Mouse (Mus musculus): ENCODE data around the gene Aspscr1. TPM values are rescaled to one million over a fixed set of nuclear protein-coding genes. Genes with fewer than 3 reads are reported as not detected.
"Not testable (repeated sequence)": the region's sequence is repeated elsewhere in the genome, so short reads cannot be mapped to it uniquely, and the experiment has no call there.

Aspscr1 gene
- total RNA-seq, 2 experiments from 2014 or later = 33.5 to 44.6 TPM

- no peak for ATAC-seq (replicated peaks; ENCODE audit: poor library complexity, severe bottlenecking)
Observed at GRCm38 (mm10) chr11:120641255-120641654, 31.5 kb upstream of the Aspscr1 start.

GRCm38 (mm10) chr11:120641869-120642268, 30.9 kb upstream of the Aspscr1 start:
- ATAC-seq (replicated peaks; ENCODE audit: poor library complexity, severe bottlenecking) = peak; percentile 46; the same call in 1 of the 2 replicates

- 0 out of 2 replicates have a peak, but pooled peaks have one; percentile 4 for ATAC-seq (replicated peaks; ENCODE audit: poor library complexity, severe bottlenecking)
Observed at GRCm38 (mm10) chr11:120642939-120643600, 29.7 kb upstream of the Aspscr1 start.

- ATAC-seq (replicated peaks; ENCODE audit: poor library complexity, severe bottlenecking) = peak; percentile 87
Observed at GRCm38 (mm10) chr11:120643601-120643987, 29.2 kb upstream of the Aspscr1 start, which contains the start of gene Pycr1. Pycr1 (minus strand) TSS chr11:120643769.

GRCm38 (mm10) chr11:120647047-120647830, 25.5 kb upstream of the Aspscr1 start:
- ATAC-seq (replicated peaks; ENCODE audit: poor library complexity, severe bottlenecking) = no peak

GRCm38 (mm10) chr11:120648001-120648476, 24.7 kb upstream of the Aspscr1 start, which contains the start of gene Myadml2:
Myadml2 (minus strand) TSS chr11:120648158.
- ATAC-seq (replicated peaks; ENCODE audit: poor library complexity, severe bottlenecking) = peak; percentile 44

GRCm38 (mm10) chr11:120651872-120652271, 20.9 kb upstream of the Aspscr1 start:
- no peak for ATAC-seq (replicated peaks; ENCODE audit: poor library complexity, severe bottlenecking)

GRCm38 (mm10) chr11:120654741-120655140, 18.0 kb upstream of the Aspscr1 start:
- no peak for ATAC-seq (replicated peaks; ENCODE audit: poor library complexity, severe bottlenecking)

GRCm38 (mm10) chr11:120657301-120657700, 15.5 kb upstream of the Aspscr1 start:
- ATAC-seq (replicated peaks; ENCODE audit: poor library complexity, severe bottlenecking) = no peak

GRCm38 (mm10) chr11:120658876-120659410, 13.8 kb upstream of the Aspscr1 start:
- ATAC-seq (replicated peaks; ENCODE audit: poor library complexity, severe bottlenecking) = peak; percentile 63

GRCm38 (mm10) chr11:120659509-120660300, 13.1 kb upstream of the Aspscr1 start:
- no peak for ATAC-seq (replicated peaks; ENCODE audit: poor library complexity, severe bottlenecking)

- ATAC-seq (replicated peaks; ENCODE audit: poor library complexity, severe bottlenecking) = peak; percentile 44
Observed at GRCm38 (mm10) chr11:120660301-120661075, 12.3 kb upstream of the Aspscr1 start.

- ATAC-seq (replicated peaks; ENCODE audit: poor library complexity, severe bottlenecking) = no peak
Observed at GRCm38 (mm10) chr11:120661076-120661460, 11.7 kb upstream of the Aspscr1 start, which contains the start of gene Notum. Notum (minus strand) TSS chr11:120661175.

GRCm38 (mm10) chr11:120662759-120663158, 10.0 kb upstream of the Aspscr1 start:
- ATAC-seq (replicated peaks; ENCODE audit: poor library complexity, severe bottlenecking) = no peak

GRCm38 (mm10) chr11:120663714-120664113, 9.1 kb upstream of the Aspscr1 start:
- ATAC-seq (replicated peaks; ENCODE audit: poor library complexity, severe bottlenecking) = no peak

GRCm38 (mm10) chr11:120665406-120665805, 7.4 kb upstream of the Aspscr1 start:
- ATAC-seq (replicated peaks; ENCODE audit: poor library complexity, severe bottlenecking) = no peak

- no peak for ATAC-seq (replicated peaks; ENCODE audit: poor library complexity, severe bottlenecking)
Observed at GRCm38 (mm10) chr11:120666617-120667016, 6.2 kb upstream of the Aspscr1 start.

- peak; percentile 4; the same call in 1 of the 2 replicates for ATAC-seq (replicated peaks; ENCODE audit: poor library complexity, severe bottlenecking)
Observed at GRCm38 (mm10) chr11:120673594-120674122, 885 bp downstream of the Aspscr1 start.

GRCm38 (mm10) chr11:120675875-120676274, 3.1 kb downstream of the Aspscr1 start:
- ATAC-seq (replicated peaks; ENCODE audit: poor library complexity, severe bottlenecking) = not testable (repeated sequence)

Measured in granulocyte monocyte progenitor cell, adult 5-6 weeks (primary cell).